Mouse (Mus musculus) lung, postnatal 0 days (tissue): ENCODE results near the gene Cmas.

ENCODE experiments used
- CTCF ChIP-seq: IDR thresholded peaks from 2 replicates; pipeline ENCODE4 v1.5.1; 2016; ENCODE audit warnings: antibody characterized with exemption, mild to moderate bottlenecking
- EP300 ChIP-seq: IDR thresholded peaks from 2 replicates; pipeline ENCODE4 v1.6.1; 2016; ENCODE audit warnings: antibody characterized with exemption, mild to moderate bottlenecking, control low read depth

- TF ChIP-seq EP300 (no peak), CTCF (no peak)
Observed at GRCm38 (mm10) chr6:142780574-142781033, 24.1 kb downstream of the Cmas start.
